13 mouse cellular contexts compared by ENCODE assay signal in the genomic region with DNA sequence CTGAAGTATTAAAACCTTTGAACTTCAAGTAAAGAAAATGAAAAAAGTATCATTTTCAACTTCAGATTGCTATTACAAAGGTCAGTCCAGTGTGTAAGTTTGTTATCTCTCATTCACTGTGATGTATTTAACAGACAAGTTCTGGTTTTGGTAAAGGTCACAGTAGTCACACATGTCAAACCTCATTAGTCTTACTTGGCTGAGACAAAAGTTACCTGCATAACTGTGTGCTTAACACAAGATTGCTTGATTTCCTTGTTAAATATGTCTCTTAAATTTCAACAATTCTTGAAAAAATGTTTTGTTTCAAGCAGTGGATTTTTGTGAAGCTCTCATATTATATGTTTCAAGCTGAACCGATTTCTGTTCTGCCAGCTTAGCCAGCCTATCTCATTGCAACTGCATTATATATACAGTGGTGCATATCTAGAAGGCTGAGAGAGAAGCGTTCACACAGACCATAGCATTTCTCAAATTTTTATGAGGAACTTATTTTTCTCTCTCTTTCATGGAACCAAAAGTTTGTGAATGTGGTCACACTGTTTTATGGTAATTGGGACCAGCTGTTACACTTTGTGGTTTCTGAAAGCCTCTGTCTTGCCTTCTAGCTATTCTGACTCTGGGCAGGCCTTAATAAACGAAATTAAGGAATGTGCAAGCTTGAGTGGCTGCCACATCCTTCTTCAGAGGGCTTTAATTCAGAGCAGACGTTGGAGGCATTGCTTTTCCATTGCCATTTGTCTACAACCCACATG.
DNase-seq lines count a peak whose midpoint lies in the region; ATAC-seq and TF ChIP-seq lines count a peak whose summit lies in the region.
"Had no signal": no experiment of that assay in that cellular context is flagged by ENCODE, and none has a peak within 500 bp of the region (broad histone marks: within the 10 kb centered on the region; RNA-seq: fewer than 3 reads in every experiment).

No protein-coding gene starts in this region.

- no peak for ATAC-seq in neural tube, embryonic 11.5 days (ENCODE audit: insufficient read depth, low FRiP score, low TSS enrichment)
- ATAC-seq in embryonic facial prominence, embryonic 12.5 days (ENCODE audit: insufficient number of reproducible peaks, insufficient read depth, low FRiP score, low TSS enrichment): peak; percentile 84
- ATAC-seq in kidney, postnatal 0 days (replicated peaks; ENCODE audit: low FRiP score, low read depth): no peak
- no peak for ATAC-seq in liver, postnatal 0 days

- TF ChIP-seq EP300 in liver, postnatal 0 days (IDR thresholded peaks at IDR 0.05; ENCODE audit: low read depth): no peak

- peak; percentile 19 for DNase-seq in neural tube, embryonic 11.5 days (ENCODE audit: low spot score)
- DNase-seq in neural tube, embryonic 10.5 days (ENCODE audit: extremely low spot score, low spot score): no peak
- DNase-seq in kidney, postnatal 0 days (ENCODE audit: low spot score): peak; percentile 89
- peak; percentile 4 for DNase-seq in yolk sac, embryonic 10.5 days (ENCODE audit: low spot score)
- no peak for DNase-seq in spleen, postnatal 4 days (ENCODE audit: low spot score in 2 of 2)
- DNase-seq in liver, postnatal 0 days: no peak
- DNase-seq: adrenal gland, postnatal 14 days; cerebellum, adult 11 months; liver, embryonic 13.5 days; thymus, postnatal 4 days had no signal

- no peaks in the 10 kb centered on the region for H3K9me3 ChIP-seq in neural tube, embryonic 11.5 days (ENCODE audit: control insufficient read depth, low read length)
- no peaks in the 10 kb centered on the region for H3K9me3 ChIP-seq in embryonic facial prominence, embryonic 12.5 days
- no peaks in the 10 kb centered on the region for H3K9me3 ChIP-seq in kidney, postnatal 0 days (replicated peaks; ENCODE audit: low read length)
- H3K9me3 ChIP-seq in liver, postnatal 0 days (ENCODE audit: low read length): no peaks in the 10 kb centered on the region
- H3K9me3 ChIP-seq: liver, embryonic 13.5 days; midbrain, embryonic 12.5 days had no signal

- H3K4me2 ChIP-seq in neural tube, embryonic 11.5 days (ENCODE audit: low read depth): no peak overlapping the region
- H3K4me2 ChIP-seq in embryonic facial prominence, embryonic 12.5 days (replicated peaks): no peak overlapping the region
- H3K4me2 ChIP-seq in kidney, postnatal 0 days (ENCODE audit: low read length): no peak overlapping the region
- no peak overlapping the region for H3K4me2 ChIP-seq in liver, postnatal 0 days (ENCODE audit: low read depth, low read length)
- H3K4me2 ChIP-seq: liver, embryonic 13.5 days; midbrain, embryonic 12.5 days had no signal

- H3K27me3 ChIP-seq in neural tube, embryonic 11.5 days (ENCODE audit: control insufficient read depth, insufficient read depth, low read length): no peaks in the 10 kb centered on the region
- no peaks in the 10 kb centered on the region for H3K27me3 ChIP-seq in embryonic facial prominence, embryonic 12.5 days
- H3K27me3 ChIP-seq in kidney, postnatal 0 days (ENCODE audit: insufficient read depth, low read length): no peaks in the 10 kb centered on the region
- H3K27me3 ChIP-seq in liver, postnatal 0 days (ENCODE audit: insufficient read depth, low read length): no peaks in the 10 kb centered on the region
- H3K27me3 ChIP-seq: liver, embryonic 13.5 days; midbrain, embryonic 12.5 days had no signal

- H3K4me3 ChIP-seq in neural tube, embryonic 11.5 days (ENCODE audit: low read depth, low read length): no peak overlapping the region
- no peak overlapping the region for H3K4me3 ChIP-seq in embryonic facial prominence, embryonic 12.5 days
- no peak overlapping the region for H3K4me3 ChIP-seq in kidney, postnatal 0 days (replicated peaks; ENCODE audit: low read depth, low read length)
- no peak overlapping the region for H3K4me3 ChIP-seq in liver, postnatal 0 days (ENCODE audit: low read depth, low read length)
- H3K4me3 ChIP-seq: heart, adult 2 months; liver, embryonic 13.5 days; midbrain, embryonic 12.5 days had no signal

- H3K27ac ChIP-seq in neural tube, embryonic 11.5 days (ENCODE audit: low read depth, low read length): no peak overlapping the region
- peak overlapping the region; percentile 67 for H3K27ac ChIP-seq in embryonic facial prominence, embryonic 12.5 days
- no peak overlapping the region for H3K27ac ChIP-seq in kidney, postnatal 0 days
- H3K27ac ChIP-seq in liver, postnatal 0 days (ENCODE audit: low read depth): no peak overlapping the region
- H3K27ac ChIP-seq: heart, adult 2 months; liver, embryonic 13.5 days; midbrain, embryonic 12.5 days had no signal

- no peak overlapping the region for H3K9ac ChIP-seq in neural tube, embryonic 11.5 days (ENCODE audit: low read length)
- H3K9ac ChIP-seq in embryonic facial prominence, embryonic 12.5 days: no peak overlapping the region
- no peak overlapping the region for H3K9ac ChIP-seq in kidney, postnatal 0 days (ENCODE audit: low read depth, low read length)
- H3K9ac ChIP-seq in liver, postnatal 0 days (replicated peaks): no peak overlapping the region
- H3K9ac ChIP-seq: liver, embryonic 13.5 days; midbrain, embryonic 12.5 days had no signal

- no peaks in the 10 kb centered on the region for H3K36me3 ChIP-seq in neural tube, embryonic 11.5 days (ENCODE audit: control insufficient read depth, insufficient read depth, low read length)
- H3K36me3 ChIP-seq in embryonic facial prominence, embryonic 12.5 days: no peaks in the 10 kb centered on the region
- no peaks in the 10 kb centered on the region for H3K36me3 ChIP-seq in kidney, postnatal 0 days (ENCODE audit: insufficient read depth, low read length)
- H3K36me3 ChIP-seq in liver, postnatal 0 days (replicated peaks; ENCODE audit: insufficient read depth, low read length): no peaks in the 10 kb centered on the region
- H3K36me3 ChIP-seq: liver, embryonic 13.5 days; midbrain, embryonic 12.5 days had no signal

- WGBS in neural tube, embryonic 11.5 days: 40% methylated on average over 4 of the region's 4 CpGs
- 8% methylated on average over 4 of the region's 4 CpGs for WGBS in embryonic facial prominence, embryonic 12.5 days
- WGBS in kidney, postnatal 0 days: 35% methylated on average over 4 of the region's 4 CpGs
- 41% methylated on average over 4 of the region's 4 CpGs for WGBS in liver, postnatal 0 days (ENCODE audit: insufficient replicate concordance)

- no peak for TF ChIP-seq CTCF in kidney, postnatal 0 days (IDR thresholded peaks at IDR 0.05; ENCODE audit: low read depth)
- no peak for TF ChIP-seq CTCF in liver, postnatal 0 days (IDR thresholded peaks at IDR 0.05; ENCODE audit: low read depth)

- H3K4me1 ChIP-seq in neural tube, embryonic 11.5 days (ENCODE audit: control insufficient read depth, insufficient read depth, low read length): no peaks in the 10 kb centered on the region
- peaks cover 6% of the 10 kb centered on the region; the same call in 1 of the 2 replicates for H3K4me1 ChIP-seq in embryonic facial prominence, embryonic 12.5 days
- H3K4me1 ChIP-seq in kidney, postnatal 0 days (replicated peaks; ENCODE audit: insufficient read depth, low read length): no peaks in the 10 kb centered on the region; the same call in 1 of the 2 replicates
- no peaks in the 10 kb centered on the region for H3K4me1 ChIP-seq in liver, postnatal 0 days (ENCODE audit: insufficient read depth)
- H3K4me1 ChIP-seq: liver, embryonic 13.5 days; midbrain, embryonic 12.5 days had no signal

Comparison
In these comparisons a context has a peak if more than half of its experiments do, and no peak if none do; other contexts are left out.
1. DNase-seq: peak in neural tube, embryonic 11.5 days (single experiment), kidney, postnatal 0 days (single experiment) and yolk sac, embryonic 10.5 days (single experiment); none in neural tube, embryonic 10.5 days (single experiment), spleen, postnatal 4 days (0 of 2) and liver, postnatal 0 days (single experiment).